Mouse (Mus musculus) frontal cortex, postnatal 10 days (tissue): ENCODE measurements around the gene Vgll4.
"Not testable (repeated sequence)": the region's sequence is repeated elsewhere in the genome, so short reads cannot be mapped to it uniquely, and the experiment has no call there.

Source experiments
- DNase-seq, 2 experiments: peaks; one replicate each; pipeline ENCODE4 v3.0.0; 2022; ENCODE audit warnings: low spot score in 2 of 2, mixed read lengths in 1 of 2

Gene Vgll4

DNA sequence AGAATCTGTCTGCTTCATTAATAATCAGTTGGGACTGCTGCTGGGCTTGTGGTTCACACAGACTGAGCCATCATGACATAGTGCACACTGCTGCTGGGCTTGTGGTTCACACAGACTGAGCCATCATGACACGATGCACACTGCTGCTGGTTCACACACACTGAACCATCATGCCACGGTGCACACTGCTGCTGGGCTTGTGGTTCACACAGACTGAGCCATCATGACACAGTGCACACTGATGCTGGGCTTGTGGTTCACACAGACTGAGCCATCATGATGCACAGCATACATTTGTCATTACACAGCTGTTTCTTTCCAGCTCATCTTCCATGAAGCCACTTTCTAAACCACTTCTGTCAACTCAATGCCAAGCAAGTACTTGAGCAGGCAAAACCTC lies 30.1 kb downstream of the Vgll4 start:
- no peak for DNase-seq

DNA sequence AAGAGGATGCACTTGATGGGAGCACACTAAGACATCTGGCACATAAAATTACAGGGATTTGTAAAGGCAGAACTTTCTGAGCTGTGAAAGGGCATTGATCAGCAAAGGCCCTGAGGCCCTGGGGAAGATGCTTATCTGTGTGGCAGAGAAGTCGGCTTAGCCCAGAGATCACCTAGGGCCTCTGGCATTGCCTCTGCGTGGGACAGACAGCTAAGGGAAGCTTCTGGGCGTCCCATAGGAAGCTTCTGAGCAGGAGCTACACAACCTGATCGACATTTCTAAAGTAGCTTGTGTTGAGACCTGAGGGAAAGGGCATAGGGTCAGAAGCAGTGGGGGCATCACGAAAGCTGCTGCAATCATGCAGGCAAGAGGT lies 32.9 kb downstream of the Vgll4 start:
- DNase-seq: no peak

DNA sequence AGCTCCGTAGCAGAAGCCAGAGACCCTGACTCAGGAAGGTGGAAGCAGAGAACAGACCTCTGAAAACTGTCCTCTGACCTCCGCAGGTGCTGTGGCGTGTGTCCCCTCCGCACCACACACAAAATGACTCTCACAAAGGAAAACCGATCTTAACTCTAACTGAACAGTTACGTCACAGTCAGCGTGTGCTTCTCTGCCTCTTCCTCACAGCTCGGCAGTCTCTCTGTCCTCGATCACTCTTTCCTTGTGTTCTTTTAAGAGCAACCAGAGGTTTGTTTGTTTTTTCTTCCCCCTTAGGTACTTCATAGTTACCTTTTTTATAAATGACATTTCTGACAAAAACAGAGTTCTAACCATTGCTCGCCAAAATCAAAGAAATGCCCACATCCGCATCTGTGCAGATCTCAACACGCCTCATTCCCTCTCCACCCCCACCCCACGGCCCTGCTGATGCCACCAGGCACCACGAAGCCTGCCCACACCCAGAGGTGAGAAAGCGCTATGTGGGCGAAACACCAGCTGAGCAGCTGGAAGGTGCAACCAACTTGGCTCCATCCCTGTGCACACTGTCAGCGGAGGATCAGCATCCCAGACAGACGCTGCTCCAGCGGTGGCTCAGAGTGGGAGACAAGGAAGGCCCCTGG lies 33.4 kb downstream of the Vgll4 start:
- DNase-seq: no peak

DNA sequence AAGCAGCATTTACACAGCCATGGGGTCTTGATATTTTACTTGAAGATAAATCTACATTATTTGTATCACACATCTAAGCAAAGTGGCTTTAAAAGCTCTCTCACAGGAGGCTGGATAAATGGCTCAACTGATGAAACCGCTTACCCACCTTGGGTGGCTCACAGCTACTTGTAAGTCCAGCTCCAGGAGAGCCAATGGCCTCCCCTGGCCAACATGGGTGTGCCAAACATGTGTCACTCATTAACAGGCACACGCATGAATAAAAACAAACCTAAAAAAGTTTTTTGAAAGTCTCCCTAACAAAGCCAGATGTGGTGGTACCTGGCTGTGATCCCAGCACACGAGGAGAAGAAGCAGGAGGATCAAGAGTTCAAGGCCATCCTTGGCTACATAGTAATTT lies 34.4 kb downstream of the Vgll4 start:
- DNase-seq: no peak

DNA sequence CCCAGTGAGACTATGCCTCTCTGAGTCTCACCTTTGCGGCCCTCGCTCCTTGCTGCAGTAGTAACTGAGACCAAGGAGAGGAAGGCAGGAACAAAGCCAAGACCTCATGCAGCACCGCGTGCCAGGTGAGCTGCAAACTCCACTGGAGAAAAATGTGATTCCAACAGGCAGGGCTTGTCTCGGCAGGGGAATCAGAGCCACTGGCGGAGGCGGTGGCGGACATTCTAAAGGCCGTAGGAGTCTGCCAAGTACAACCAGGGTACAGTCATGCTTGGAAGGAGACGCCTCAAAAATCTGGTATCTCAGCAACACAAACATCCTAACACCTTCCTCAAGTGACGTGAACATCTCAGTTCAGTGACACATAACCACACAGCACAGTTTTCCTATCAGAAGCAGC lies 35.7 kb downstream of the Vgll4 start:
- no peak for DNase-seq

DNA sequence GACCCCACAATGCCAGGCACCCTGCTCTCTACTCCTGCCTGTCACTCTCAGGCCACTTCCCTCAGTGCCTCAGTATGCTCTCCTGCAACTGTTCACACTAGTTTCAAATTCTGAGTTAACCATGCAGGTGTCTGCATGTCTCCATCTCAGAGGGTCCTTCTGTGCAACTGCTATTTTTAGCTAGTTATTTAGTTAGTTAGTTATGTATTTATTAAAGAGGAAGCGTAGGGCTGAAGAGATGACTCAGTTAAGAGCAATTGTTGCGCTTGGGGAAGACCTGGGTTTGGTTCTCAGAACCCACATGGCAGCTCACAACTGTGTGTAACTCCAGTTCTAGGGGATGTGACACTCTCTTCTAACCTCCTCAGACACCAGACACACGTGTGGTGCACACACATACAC lies 36.8 kb downstream of the Vgll4 start:
- no peak for DNase-seq

DNA sequence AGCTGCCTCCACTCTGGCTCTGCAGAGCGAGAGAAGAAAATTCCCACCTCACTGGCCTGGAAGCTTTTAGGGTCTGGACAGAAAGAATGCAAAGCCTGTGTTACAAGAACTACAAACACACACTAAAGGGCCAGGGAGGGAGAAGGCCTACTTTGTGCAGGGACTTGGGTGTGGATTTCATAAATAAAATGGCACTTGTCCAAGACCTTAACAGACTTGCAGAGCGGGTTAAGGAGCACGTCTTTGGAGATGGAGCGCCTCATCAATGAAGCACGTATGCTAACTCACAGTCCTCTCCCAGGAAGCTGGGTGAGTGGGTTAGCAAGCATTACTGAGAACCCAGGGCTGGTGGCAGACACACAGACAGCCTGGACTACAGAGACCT lies 37.7 kb downstream of the Vgll4 start:
- no peak for DNase-seq

DNA sequence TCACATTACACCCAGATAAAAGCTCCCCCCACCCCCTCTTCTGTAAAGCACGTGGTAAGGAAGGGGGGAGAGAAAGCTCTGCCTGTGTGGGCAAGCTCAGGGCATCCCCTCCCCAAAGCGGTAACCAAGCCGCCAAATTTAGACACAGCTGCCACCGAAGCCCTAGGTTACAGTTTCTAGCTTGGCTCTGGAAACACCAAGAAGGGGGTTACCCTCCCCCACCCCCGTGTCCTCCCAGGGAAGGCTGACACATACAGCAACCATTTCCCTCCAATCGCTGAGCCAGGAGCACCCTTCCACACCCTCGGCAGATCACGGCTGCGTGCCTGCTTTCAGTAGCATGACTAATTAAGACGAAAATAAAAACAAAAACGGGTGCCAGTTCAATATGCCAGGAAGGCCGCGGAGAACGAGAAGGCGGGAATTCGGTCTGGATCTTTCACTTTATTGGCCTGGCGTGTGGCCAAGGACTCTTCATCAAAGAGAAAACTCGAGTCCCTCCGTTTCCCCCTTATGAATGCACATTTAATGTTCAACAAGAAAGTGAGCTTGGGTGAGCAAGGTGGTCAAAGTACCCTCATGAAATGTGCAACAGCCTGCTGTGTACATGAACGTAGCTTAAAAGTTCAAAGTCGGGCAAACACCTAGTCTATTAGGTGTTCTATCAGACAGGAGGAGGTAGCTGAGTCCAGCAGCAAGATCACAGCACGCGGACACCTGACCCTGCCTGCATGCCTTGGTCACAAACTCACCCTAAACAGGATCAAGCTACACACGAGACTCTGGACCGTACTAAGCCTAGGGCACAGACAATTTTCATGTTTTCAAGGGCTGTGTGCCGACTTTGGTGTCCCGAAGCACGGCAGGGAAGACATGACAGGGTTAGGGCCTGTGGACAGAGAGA lies 38.3 kb downstream of the Vgll4 start:
- peak in 1 of 2 experiments; percentile 40 for DNase-seq

DNA sequence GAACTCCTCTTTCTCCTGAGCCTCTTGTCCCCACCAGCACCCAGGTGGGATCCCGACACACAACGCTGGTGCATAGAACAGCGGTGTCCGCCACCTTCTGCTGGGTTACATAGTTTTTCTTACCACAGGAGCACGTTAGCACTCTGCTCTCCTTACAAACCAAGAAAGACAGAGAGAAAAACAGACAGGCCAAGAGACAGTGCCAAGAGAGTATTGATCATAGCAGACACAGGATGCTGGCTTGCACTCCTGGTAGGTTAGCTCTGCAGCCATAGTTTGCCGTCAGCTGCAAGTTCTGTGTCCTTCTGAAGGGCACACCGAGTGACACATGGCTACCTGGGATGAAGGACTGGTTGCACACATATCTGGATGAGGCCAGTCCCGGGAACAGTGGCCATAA lies 39.1 kb downstream of the Vgll4 start:
- no peak for DNase-seq

DNA sequence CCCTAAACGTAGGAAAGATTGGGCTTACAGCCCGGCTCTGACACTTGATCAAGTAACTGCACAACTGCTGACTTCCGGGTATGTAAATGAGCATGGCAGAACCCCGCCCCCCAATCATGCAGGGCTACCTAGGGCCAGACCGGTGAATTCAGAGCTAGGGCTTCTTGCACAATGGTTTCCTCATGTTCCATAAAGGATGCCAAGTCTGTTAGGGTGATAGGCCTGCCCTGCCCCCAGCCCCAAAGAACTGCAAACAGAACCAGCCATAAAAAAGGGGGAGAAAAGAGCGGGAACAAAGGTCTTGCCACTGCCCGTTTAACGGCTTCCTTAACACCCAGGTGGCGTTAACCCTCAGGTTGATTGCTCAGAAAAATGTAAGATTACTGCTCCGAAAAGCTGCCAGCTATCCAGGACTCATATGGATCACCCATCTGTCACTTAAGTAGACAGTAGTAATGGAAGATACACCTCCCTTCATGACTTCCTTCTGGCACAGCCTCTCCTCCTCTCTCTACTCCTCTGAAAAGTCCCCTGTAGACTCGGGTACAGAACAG lies 39.7 kb downstream of the Vgll4 start:
- DNase-seq: no peak

DNA sequence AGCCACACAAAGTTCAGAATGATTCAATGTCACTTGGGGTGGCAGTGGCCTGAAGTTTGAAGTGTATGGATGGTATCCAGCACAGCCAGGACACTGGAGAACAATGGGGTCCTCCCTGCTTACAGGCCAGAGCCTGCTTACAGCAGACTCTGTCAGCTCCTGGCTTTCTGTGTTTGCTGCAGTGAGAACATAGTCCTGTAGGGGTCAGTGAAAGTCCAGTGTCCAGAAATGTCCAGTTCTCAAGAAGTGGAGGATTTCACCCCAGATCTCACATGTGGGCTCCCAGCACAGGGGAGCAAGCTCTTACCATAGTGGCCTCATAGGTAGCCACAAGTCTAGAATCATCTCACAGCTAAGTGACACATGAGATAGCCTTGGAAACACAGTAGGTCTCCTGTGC lies 40.4 kb downstream of the Vgll4 start:
- DNase-seq: no peak

DNA sequence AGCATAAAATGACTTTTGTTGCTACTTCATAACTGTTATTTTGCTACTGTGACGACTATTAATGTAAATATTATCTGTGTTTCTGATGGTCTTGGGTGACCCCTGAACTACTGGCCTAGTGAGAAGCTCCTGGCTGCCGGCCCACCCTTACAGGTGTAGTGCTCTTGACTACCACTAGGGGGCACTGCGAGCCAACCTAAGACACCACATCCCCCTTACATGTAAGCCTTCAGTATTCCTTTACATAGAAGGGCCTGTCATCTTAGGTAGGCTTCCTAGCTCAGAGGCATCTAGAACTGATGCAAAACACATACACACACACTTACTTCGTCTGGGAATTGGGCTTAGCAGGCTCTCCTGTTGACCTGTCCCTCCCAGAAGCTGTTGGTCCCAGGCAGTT lies 41.3 kb downstream of the Vgll4 start:
- DNase-seq: peak; percentile 47 to 58

DNA sequence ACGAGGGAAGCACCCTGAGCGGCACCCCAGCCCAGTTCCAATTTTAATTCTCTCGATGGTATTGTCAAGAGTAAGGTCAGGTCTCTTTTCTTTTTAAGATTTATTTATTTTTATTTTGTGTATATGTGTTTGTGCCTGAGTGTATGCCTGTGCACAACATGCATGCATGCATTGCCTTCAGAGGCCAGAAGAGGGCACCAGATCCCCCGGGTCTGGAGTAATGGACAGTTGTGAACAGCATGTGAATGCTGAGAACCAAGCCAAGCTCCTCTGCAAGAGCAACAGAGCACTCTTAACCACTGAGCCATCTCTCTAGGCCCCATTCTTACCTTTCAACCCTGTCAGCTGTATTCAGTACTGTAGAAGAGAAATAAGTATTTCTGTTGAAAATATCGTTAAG lies 42.4 kb downstream of the Vgll4 start:
- DNase-seq: no peak

DNA sequence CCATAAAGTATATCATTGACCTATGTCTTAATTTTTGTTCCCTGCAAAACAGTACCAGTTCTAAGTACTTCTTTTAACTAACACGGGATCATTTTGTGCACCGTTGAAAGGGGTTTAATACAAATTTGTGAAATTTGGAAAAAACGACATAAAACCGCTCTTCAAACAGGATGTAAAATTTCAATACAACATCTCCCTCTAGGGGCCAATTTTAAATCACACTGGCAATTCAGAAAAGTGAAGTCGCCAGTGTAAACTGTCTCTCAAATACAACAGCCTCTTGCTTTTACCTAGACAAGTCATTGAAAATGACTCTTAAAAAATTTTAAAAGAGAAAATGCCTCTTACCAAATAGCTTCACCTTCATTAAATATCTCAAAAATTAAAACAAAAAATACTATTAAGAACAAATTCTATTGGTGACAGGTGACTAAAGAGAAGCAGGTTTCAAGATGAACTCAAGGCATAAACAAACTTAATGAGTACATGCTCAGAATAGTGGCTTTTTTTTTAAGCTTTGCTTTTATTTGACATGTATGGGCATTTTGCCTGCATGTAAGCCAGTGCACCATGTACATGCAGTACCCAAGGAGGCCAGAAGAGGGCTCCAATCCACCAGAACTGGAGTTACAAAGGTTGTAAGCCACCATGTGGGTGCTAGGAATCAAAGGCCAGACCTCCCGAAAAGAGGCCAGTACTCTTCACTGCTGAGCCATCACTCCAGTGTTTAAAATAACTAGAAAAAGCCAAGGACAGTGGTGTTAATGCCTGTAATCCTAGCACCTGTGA lies 43.2 kb downstream of the Vgll4 start:
- no peak for DNase-seq

DNA sequence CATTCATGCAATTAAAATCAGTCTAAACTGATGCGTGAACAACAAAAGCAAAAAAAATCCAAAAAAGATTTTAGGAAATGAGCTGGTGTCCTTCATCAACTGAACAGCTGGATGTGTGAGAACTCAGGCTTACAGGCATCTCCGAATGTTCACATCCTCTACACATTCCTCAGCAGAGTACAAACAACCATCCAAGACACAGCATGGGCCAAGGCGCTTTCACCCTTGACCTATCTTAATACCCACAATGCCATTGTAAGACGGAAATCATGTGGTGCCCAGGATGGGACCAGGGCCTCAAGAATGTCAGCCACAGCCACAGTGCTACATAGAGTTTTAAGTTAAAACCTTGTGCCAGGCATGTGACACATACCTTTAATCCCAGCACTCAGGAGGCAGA lies 44.6 kb downstream of the Vgll4 start:
- DNase-seq: no peak

DNA sequence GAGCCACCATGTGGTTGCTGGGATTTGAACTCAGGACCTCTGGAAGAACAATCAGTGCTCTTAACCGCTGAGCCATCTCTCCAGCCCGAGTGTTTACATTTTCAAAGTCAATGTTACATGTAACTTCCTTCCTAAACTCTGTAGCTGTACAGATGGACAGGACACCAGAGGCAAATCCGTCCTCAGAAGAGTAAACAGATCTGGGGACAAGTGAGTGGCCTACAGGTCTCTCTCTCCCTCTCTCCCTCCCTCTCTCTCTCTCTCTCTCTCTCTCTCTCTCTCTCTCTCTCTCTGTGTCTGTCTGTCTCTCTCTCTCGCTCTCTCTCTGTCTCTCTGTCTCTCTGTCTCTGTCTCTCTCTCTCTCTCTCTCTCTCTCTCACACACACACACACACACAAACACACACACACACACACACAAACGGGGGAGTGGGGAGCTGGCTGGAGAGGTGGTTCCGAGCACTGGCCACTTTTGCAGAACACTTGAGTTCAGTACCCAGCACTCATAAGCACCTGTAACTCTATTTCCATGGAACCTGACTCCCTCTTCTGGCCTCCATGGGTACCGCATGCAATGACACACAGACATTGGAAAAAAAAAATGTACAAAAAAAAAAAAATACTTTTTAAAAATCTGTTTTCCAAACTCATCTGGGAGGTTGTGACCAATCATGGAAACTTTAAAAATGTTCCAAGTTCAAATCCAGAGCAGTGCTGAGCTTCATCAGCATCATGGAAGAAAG lies 47.3 kb downstream of the Vgll4 start:
- DNase-seq: not testable (repeated sequence)

DNA sequence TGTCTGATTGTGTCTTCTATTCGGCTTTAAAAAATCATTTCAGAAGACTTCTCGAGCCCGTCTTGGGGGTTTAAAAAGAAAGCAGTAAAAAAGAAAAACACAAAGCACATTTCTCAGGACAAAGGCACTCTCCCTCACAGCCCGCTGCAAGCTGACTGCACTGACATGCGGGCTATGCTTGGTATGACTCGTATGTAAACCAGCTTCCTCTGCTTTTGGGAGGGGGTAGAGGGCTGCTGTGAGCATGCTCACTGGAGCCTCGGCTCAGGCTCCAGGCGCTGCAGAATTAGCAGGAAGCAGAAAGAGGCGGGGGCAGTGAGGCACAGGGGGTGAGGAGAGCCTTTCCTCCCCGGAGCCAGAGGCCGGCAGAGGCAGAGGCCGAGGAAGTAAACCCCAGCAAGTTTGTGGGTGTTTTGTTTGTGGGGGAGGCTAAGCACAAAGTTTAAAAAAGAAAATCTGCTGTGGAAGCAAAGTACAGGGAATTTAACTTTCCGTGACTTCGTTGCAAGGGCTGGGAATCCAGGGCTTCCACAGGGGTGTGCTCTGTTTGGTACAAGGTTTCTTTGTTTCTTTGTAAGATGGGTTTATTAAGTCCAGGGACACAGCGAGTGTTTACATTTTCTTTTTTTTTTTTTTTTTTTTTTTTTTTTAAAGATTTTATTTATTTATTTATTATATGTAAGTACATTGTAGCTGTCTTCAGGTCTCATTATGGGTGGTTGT lies 48.0 kb downstream of the Vgll4 start:
- peak; percentile 75 to 78 for DNase-seq

DNA sequence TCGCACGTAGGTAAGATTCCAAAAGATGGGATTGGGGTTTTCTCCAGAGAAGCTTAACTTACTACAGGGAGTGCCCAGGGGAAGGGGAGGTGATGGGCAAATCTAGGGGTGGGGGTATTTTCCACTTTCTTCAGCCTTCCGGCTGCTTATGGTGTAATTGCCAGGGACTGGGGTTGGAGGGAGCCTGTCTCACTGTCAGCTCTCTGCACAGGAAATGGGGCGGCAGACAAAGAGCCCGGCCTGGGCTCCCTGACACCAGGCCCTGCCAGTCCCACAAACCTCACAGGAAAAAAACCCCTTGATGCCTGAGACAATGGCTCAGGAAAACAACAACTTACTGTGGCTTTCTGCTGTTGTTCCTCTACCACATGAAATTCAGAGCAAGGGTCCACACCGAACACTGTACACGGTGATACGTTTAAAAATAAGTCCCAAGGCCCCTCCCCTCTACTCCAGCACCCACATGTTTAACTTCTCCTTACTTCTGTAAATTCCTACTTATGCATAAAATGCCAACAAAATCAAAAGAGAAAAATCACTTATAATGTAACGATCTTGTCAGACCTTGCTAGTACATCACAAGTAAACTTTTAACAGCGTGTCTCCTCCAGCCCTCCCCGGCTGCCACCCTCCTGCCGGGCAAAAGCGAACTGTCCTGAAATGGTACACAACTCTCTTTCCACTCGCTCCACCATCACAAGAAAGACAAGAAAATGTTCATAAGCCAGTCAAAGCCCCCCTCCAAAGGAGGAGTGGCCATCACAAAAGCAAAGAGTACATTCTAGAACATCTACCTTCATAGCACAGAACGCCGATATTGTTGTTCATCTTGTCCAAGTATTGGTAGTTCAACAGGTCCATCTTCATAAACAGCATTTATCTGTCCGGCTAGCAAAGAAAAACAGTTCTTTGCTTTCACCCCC lies 49.0 kb downstream of the Vgll4 start:
- no peak for DNase-seq

DNA sequence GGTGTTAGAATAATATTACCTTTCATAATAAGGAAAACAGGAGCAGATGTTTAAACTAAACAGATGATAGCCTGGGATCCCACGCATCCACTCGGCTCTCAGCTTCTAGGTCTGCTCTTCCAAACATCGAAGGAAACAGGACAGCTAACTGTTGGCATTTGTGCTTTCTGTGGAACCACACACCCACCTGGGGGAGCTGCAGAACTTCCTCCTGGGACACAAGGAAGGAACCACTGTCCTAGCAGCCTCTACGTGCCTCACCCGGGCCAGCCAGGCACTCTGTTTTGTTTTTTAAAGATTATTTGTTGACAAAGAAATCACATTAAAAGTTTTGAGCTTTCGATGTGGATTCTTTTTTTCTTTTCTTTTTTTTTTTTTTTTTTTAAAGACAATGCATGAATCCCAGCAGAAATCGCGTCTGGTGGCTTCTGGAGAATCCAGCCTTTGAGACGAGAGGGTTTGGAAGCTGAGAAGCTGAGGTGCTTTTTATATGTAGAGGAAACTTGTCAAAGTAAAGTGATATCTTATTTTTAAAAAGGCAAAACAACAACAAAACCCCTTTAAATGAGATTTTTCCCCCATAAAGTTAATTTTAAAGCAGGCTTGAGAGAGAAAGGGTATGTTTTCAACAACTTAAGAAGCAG lies 50.0 kb downstream of the Vgll4 start:
- no peak for DNase-seq
